Comparison of ENCODE assay signal across 8 mouse cellular contexts in genomic region chr8:12677529-12677928, GRCm38 (mm10). TPM values are rescaled to one million over a fixed set of nuclear protein-coding genes. Genes with fewer than 3 reads are reported as not detected.
DNase-seq lines count a peak whose midpoint lies in the region; ATAC-seq lines count a peak whose summit lies in the region.

No protein-coding gene starts in this region.

- H3K4me3 ChIP-seq in embryonic facial prominence, embryonic 13.5 days: no peak overlapping the region
- H3K4me3 ChIP-seq in kidney, embryonic 15.5 days (replicated peaks): no peak overlapping the region

- H3K36me3 ChIP-seq in embryonic facial prominence, embryonic 13.5 days: no peaks in the 10 kb centered on the region
- H3K36me3 ChIP-seq in kidney, embryonic 15.5 days: no peaks in the 10 kb centered on the region
- no peaks in the 10 kb centered on the region for H3K36me3 ChIP-seq in splenic B cell, adult 2 months (ENCODE audit: control insufficient read depth, insufficient read depth, low read length, poor library complexity, severe bottlenecking)

- no peak overlapping the region for H3K4me2 ChIP-seq in embryonic facial prominence, embryonic 13.5 days
- no peak overlapping the region for H3K4me2 ChIP-seq in kidney, embryonic 15.5 days

- ATAC-seq in embryonic facial prominence, embryonic 13.5 days (ENCODE audit: insufficient number of reproducible peaks, insufficient read depth, low FRiP score, low TSS enrichment, low read depth): 0 out of 2 replicates have a peak, but pooled peaks have one; percentile 56
- peak; percentile 60; the same call in 1 of the 2 replicates for ATAC-seq in kidney, embryonic 15.5 days (replicated peaks; ENCODE audit: low FRiP score)

- WGBS in embryonic facial prominence, embryonic 13.5 days: 6% methylated on average over 7 of the region's 7 CpGs
- WGBS in kidney, embryonic 15.5 days: 7% methylated on average over 7 of the region's 7 CpGs

- peak; percentile 69 for DNase-seq in A20 (ENCODE audit: low read depth, low spot score)
- DNase-seq in adrenal gland, postnatal 36 days: peak; percentile 86 to 91
- DNase-seq in heart, adult 8-10 months (ENCODE audit: low spot score): peak; percentile 73
- DNase-seq in liver: peak; percentile 80
- peak; percentile 53 to 77 for DNase-seq in natural killer cell, adult 2 months (ENCODE audit: low spot score in 2 of 2)
- peak; percentile 85 for DNase-seq in splenic B cell, adult 2 months (ENCODE audit: low read depth, low spot score)

- H3K9ac ChIP-seq in embryonic facial prominence, embryonic 13.5 days: no peak overlapping the region
- no peak overlapping the region for H3K9ac ChIP-seq in kidney, embryonic 15.5 days

- no peaks in the 10 kb centered on the region for H3K9me3 ChIP-seq in embryonic facial prominence, embryonic 13.5 days
- H3K9me3 ChIP-seq in kidney, embryonic 15.5 days (replicated peaks): no peaks in the 10 kb centered on the region

- H3K4me1 ChIP-seq in embryonic facial prominence, embryonic 13.5 days: peaks cover 6% of the 10 kb centered on the region
- H3K4me1 ChIP-seq in kidney, embryonic 15.5 days: peaks cover 3% of the 10 kb centered on the region

- no peak overlapping the region for H3K27ac ChIP-seq in embryonic facial prominence, embryonic 13.5 days
- no peak overlapping the region for H3K27ac ChIP-seq in kidney, embryonic 15.5 days

- H3K27me3 ChIP-seq in embryonic facial prominence, embryonic 13.5 days: peaks cover 3% of the 10 kb centered on the region
- H3K27me3 ChIP-seq in kidney, embryonic 15.5 days: peaks cover 24% of the 10 kb centered on the region
- H3K27me3 ChIP-seq in splenic B cell, adult 2 months (ENCODE audit: control insufficient read depth, insufficient read depth, low read length, poor library complexity, severe bottlenecking): no peaks in the 10 kb centered on the region

RNA-seq across cellular contexts. Expression of gene Tubgcp3, which starts 5.5 kb away (rescaled TPM):
- total RNA-seq in adrenal gland, postnatal 36 days (2021): 10 to 100 TPM; 29.6 to 29.8 TPM
- polyA plus RNA-seq in embryonic facial prominence, embryonic 13.5 days (2015; fragmentation: Nextera tagmentation; extraction: Ambion mirVana): 39.5 and 40.5 TPM in 2 replicates
- 10 to 100 TPM; 11.0 to 13.7 (median 12.6) TPM for total RNA-seq in heart, adult 8-10 months (2022)
- polyA plus RNA-seq in kidney, embryonic 15.5 days (2015; fragmentation: Nextera tagmentation; extraction: Ambion mirVana): 44.6 and 48.0 TPM in 2 replicates
